Mouse (Mus musculus) liver, postnatal 0 days (tissue): ENCODE measurements around the gene Ufc1.

Experiments used
- CTCF ChIP-seq: sonication (generic); IDR thresholded peaks from 2 replicates; pipeline ENCODE4 v1.5.1; 2016; ENCODE audit warnings: antibody characterized with exemption, low read depth
- EP300 ChIP-seq: IDR thresholded peaks from 2 replicates; pipeline ENCODE4 v1.6.1; 2016; ENCODE audit warnings: antibody characterized with exemption, low read depth, mild to moderate bottlenecking

DNA sequence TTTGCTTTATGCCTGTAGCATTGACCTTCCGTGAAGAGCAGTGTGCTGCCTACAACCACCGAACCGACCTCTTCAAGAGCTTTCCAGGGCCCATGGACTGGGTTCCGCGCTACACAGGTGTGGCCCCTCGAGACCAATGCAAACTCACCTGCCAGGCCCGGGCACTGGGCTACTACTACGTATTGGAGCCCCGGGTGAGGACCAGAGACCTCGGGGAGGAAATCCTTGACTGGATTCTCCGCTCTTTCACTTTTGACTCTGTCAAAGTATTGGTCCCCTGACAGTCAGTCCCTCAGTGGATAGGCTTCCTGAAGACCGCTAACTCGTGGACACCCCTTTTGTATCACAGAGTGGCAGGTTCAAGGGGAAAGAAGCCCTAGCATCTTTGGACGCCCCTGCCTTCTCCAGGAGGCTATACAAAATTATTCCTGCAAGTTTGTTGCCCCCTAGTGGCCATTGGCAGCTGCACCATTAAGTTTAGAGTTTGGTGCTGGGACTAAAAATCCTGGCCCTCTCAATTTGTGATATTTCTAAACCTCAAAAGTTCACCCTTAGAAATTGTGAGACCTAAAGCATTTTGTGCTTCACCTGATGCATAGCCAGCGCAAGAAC lies 37.8 kb downstream of the Ufc1 start:
- TF ChIP-seq CTCF (peak; percentile 87), EP300 (no peak)
